Mouse (Mus musculus): ENCODE data around the gene Chst8. TPM values are rescaled to one million over a fixed set of nuclear protein-coding genes. Genes with fewer than 3 reads are reported as not detected.

Gene Chst8
- polyA plus RNA-seq, 1 experiment from 2014 or later, result 20.5 TPM

DNA sequence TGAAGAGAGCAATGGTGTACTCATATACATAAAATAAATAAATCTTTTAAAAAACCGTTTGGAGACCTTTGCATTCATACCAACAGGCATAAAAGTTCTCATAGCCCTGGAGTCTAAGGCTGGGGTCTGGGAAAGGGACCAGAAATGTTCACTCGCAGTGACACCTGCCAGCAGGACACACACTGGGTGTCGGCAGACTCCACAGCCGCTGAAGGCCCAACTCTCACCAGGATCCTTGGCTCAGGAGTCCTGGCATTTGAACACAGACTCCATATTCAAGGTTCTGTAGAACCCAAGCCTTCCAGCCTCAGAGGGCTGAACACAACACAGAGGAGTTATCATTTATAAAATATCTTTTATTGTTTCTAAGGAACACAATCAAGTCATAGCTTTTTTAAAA lies 175.8 kb downstream of the Chst8 start:
- ATAC-seq, result no peak
- no peak overlapping the region for H3K4me3 ChIP-seq (replicated peaks)
- no peak overlapping the region for H3K9ac ChIP-seq (replicated peaks)
- H3K4me2 ChIP-seq (replicated peaks), result no peak overlapping the region
- H3K27ac ChIP-seq, result no peak overlapping the region
- H3K27me3 ChIP-seq, result no peaks in the 10 kb centered on the region
- H3K36me3 ChIP-seq, result peaks cover 32% of the 10 kb centered on the region
- H3K4me1 ChIP-seq (replicated peaks), result peaks cover 9% of the 10 kb centered on the region
- 87% methylated on average over 4 of the region's 4 CpGs for WGBS
- no peaks in the 10 kb centered on the region for H3K9me3 ChIP-seq

DNA sequence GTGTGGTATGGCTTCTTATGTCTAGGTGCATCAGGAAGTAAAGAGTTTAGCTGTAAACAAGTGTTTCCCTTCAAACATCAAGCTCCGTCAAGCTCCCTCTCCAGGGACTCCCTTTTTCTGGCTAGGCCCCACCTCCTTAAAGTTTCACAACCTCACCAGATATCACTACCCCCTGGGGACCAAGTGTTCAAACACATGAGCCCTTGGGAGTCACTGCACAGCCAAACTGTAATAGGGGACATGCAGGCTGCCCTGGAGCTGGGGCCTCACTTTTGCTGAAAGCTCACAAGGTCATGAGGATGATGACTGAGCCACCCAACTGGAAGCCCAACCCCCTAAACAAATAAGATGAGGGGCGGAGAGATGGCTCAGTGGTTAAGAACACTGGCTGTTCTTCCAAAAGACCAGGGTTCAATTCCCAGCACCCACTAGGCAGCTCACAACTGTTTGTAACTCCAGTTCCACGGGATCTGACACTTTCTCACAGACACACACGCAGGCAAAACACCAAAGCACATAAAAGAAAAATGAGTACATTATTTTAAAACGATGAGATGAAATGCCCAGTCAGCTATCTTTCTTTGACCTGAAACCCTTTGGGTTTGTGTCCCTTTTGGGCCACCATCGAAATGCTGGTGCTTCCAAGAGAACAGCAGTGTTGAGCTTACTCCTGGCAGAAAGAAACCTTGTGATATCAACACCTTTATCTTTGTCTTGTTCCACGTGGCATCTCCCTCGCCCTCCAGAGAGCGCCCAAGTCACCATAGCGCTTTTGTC lies 179.4 kb downstream of the Chst8 start:
- no peak overlapping the region for H3K4me2 ChIP-seq (replicated peaks)
- H3K27me3 ChIP-seq, result no peaks in the 10 kb centered on the region
- no peaks in the 10 kb centered on the region for H3K36me3 ChIP-seq
- H3K4me3 ChIP-seq (replicated peaks), result no peak overlapping the region
- H3K9me3 ChIP-seq, result no peaks in the 10 kb centered on the region
- H3K4me1 ChIP-seq (replicated peaks), result peaks cover 15% of the 10 kb centered on the region
- no peak for ATAC-seq
- no peak overlapping the region for H3K27ac ChIP-seq
- H3K9ac ChIP-seq (replicated peaks), result no peak overlapping the region
- 86% methylated on average over 10 of the region's 10 CpGs for WGBS

DNA sequence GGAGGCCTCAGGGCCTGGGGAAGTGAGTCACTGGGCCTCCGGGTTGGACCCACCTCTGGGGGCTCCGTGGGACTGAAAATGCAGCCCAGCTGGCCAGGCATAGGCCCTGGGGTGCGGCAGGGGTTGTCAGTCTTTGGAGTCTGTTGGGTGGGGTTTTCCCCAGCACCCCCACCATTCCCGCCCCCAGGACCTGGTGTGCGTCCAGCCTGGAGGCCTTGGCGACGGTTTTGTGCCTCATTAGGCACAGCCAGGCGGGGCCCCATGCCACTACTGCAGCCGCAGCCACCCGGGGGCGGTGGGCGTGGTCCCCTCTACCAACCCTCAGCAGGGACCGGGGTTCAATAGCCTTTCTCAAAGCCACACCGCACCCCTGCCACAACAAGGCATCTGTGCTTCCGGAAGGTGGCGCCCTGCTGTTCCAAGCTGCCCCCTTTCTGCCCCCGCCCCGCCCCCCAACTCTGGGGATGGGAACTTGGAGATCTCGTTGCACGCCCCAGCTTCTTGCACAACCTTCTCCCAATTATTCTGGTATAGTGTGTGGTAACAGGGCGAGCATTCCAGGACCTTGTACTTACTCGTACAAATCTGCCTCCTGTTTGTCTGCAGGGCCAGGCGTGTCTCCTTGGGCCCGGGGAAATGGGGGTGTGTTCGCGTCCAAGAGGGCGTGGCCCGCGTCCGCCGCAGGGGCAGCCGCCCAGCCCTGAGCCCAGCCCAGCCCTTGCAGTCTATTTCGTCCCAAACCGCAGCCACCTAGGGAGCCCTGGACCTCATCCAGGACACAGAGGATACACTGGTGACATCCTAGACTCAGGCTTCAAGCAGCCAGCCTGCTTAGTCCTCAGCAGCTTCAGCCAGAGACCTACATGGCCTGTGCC lies 182.1 kb downstream of the Chst8 start:
- no peaks in the 10 kb centered on the region for H3K9me3 ChIP-seq
- peak overlapping the region; percentile 58 for H3K4me2 ChIP-seq (replicated peaks)
- peak overlapping the region; percentile 57 for H3K9ac ChIP-seq (replicated peaks)
- no peaks in the 10 kb centered on the region for H3K27me3 ChIP-seq
- H3K36me3 ChIP-seq, result no peaks in the 10 kb centered on the region
- H3K4me1 ChIP-seq (replicated peaks), result peaks cover 15% of the 10 kb centered on the region
- WGBS, result under 1% methylated on average over 34 of the region's 34 CpGs
- peak overlapping the region; percentile 74 for H3K27ac ChIP-seq
- ATAC-seq, result peak; percentile 89
- peak overlapping the region; percentile 30 for H3K4me3 ChIP-seq (replicated peaks)

DNA sequence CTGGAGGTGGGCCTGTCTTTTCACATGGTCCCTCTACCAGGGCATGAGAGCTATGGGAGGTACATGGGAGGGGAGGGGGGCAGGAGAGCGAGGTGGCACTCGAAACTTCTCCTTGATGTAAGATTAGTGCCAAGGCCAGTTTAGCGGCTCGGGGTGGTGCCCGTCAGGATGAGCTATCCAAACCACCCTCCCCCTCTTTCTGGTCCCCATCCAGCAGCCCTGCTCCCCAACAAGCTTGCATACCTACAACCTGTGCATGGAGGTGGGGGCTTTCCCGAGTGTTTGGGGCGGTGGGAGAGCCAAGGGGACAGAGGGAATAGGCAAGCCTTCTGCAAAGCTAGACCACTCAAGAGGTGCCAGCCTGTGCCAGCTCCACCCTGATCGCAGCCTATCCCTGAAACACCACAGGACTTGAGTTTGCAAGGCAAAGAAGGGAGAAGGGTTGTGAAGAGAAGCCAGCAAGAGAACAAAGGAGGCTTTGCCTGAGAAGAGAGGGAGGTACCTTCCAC lies 182.8 kb downstream of the Chst8 start:
- peak overlapping the region; percentile 74 for H3K27ac ChIP-seq
- peak overlapping the region; percentile 58 for H3K4me2 ChIP-seq (replicated peaks)
- H3K9ac ChIP-seq (replicated peaks), result peak overlapping the region; percentile 57; the same call in 1 of the 2 replicates
- H3K4me1 ChIP-seq (replicated peaks), result peaks cover 15% of the 10 kb centered on the region
- peak; percentile 47 for ATAC-seq
- WGBS, result 48% methylated on average over 8 of the region's 8 CpGs
- H3K36me3 ChIP-seq, result no peaks in the 10 kb centered on the region
- H3K27me3 ChIP-seq, result no peaks in the 10 kb centered on the region
- H3K4me3 ChIP-seq (replicated peaks), result peak overlapping the region; percentile 30
- H3K9me3 ChIP-seq, result no peaks in the 10 kb centered on the region

Other genes starting within 250 kb of the Chst8 start
- 35.2 and 42.8 TPM in 2 replicates for gene Kctd15, start 156.0 kb downstream of the Chst8 start, polyA plus RNA-seq (2015; fragmentation: Nextera tagmentation; extraction: Ambion mirVana)
- gene Pepd, start 99.7 kb upstream of the Chst8 start, polyA plus RNA-seq (2015; fragmentation: Nextera tagmentation; extraction: Ambion mirVana), result 55.5 and 56.0 TPM in 2 replicates
- 42.4 and 46.1 TPM in 2 replicates for gene Cebpg, start 243.9 kb upstream of the Chst8 start, polyA plus RNA-seq (2015; fragmentation: Nextera tagmentation; extraction: Ambion mirVana)